Mouse (Mus musculus): ENCODE results near the gene Slc39a11. TPM values are rescaled to one million over a fixed set of nuclear protein-coding genes. Genes with fewer than 3 reads are reported as not detected.

The Slc39a11 gene
- polyA plus RNA-seq, 1 experiment from 2014 or later, result 12.5 TPM

DNA sequence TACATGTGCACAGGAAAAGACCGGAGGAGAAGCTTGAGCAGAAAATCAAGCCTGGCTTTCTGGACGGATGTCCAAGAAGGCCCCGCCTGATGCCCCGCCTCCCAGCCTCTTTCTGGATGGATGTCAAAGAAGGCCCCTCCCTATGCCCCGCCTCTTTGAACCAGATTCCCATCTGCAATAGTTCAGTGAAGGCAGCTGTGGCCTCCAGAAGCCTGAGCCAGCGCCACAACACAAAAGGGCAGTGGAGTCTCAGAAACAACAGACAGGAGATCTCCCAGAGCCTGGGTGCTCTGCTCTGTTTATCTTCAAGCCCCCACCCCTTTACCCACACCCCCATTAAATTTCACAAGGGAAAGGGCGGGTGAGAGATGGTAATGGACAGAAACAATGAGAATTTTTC, 218.7 kb downstream of the Slc39a11 start:
- H3K27ac ChIP-seq (replicated peaks; ENCODE audit: low read depth, low read length), result no peak overlapping the region
- DNase-seq (ENCODE audit: low spot score) (no peak), ATAC-seq (replicated peaks; ENCODE audit: insufficient number of reproducible peaks, low FRiP score, low TSS enrichment, low read depth) (no peak)
- H3K36me3 ChIP-seq (replicated peaks; ENCODE audit: control insufficient read depth, insufficient read depth, low read depth, low read length), result no peaks in the 10 kb centered on the region
- no peaks in the 10 kb centered on the region for H3K27me3 ChIP-seq (ENCODE audit: control insufficient read depth, insufficient read depth, low read length)
- no peak overlapping the region for H3K4me2 ChIP-seq (ENCODE audit: low read depth, low read length)
- H3K9ac ChIP-seq (replicated peaks; ENCODE audit: low read length), result no peak overlapping the region
- no peaks in the 10 kb centered on the region for H3K9me3 ChIP-seq (replicated peaks; ENCODE audit: control insufficient read depth, low read length)
- H3K4me3 ChIP-seq (ENCODE audit: low read depth, low read length), result no peak overlapping the region
- 66% methylated on average over 7 of the region's 7 CpGs for WGBS
- H3K4me1 ChIP-seq (ENCODE audit: control insufficient read depth, insufficient read depth, low read length), result peaks cover 2% of the 10 kb centered on the region; the same call in 1 of the 2 replicates

DNA sequence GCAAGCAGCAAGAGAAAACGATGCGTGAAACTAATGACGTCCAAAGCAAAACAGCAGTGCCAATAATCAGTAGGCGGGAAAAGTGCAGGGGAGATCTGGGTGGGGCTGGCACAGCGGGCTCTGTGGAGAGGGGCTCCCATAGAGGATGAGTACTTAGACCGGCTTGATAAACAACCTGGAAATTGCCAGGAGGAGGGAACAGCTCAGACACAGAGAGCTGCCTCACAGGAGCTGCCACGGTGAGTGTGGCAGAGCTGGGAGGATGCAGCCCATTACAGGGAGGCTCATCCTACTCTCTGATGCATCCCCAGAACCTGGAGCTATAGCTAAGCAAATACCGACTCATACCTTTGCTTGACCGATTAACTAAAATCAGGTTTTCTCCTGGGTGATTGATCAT, 224.0 kb downstream of the Slc39a11 start:
- DNase-seq (ENCODE audit: low spot score) (no peak), ATAC-seq (replicated peaks; ENCODE audit: insufficient number of reproducible peaks, low FRiP score, low TSS enrichment, low read depth) (no peak)
- WGBS, result 67% methylated on average over 9 of the region's 9 CpGs
- H3K27me3 ChIP-seq (ENCODE audit: control insufficient read depth, insufficient read depth, low read length), result no peaks in the 10 kb centered on the region
- no peaks in the 10 kb centered on the region for H3K4me1 ChIP-seq (ENCODE audit: control insufficient read depth, insufficient read depth, low read length)
- no peaks in the 10 kb centered on the region for H3K9me3 ChIP-seq (replicated peaks; ENCODE audit: control insufficient read depth, low read length)
- no peak overlapping the region for H3K27ac ChIP-seq (replicated peaks; ENCODE audit: low read depth, low read length)
- H3K36me3 ChIP-seq (replicated peaks; ENCODE audit: control insufficient read depth, insufficient read depth, low read depth, low read length), result no peaks in the 10 kb centered on the region
- H3K9ac ChIP-seq (replicated peaks; ENCODE audit: low read length), result no peak overlapping the region
- H3K4me3 ChIP-seq (ENCODE audit: low read depth, low read length), result no peak overlapping the region
- no peak overlapping the region for H3K4me2 ChIP-seq (ENCODE audit: low read depth, low read length)

DNA sequence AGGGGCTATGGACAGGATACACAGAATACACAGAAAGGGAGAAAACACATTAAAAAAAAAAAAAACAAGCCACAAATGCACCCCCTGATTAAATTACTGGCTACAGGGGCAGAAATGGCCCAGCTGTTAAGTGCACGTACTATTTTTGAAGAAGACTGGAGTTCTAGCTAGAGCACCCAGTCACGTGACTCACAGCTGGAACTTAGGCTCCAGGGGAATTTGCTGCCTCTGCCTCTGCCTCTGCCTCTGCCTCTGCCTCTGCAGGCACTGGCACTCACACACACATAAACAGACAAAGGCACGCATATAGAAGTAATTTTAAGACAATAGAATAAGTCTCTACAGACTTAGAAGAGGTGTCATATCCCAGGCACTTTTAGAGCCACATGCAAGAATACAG, 224.4 kb downstream of the Slc39a11 start:
- H3K27ac ChIP-seq (replicated peaks; ENCODE audit: low read depth, low read length), result no peak overlapping the region

DNA sequence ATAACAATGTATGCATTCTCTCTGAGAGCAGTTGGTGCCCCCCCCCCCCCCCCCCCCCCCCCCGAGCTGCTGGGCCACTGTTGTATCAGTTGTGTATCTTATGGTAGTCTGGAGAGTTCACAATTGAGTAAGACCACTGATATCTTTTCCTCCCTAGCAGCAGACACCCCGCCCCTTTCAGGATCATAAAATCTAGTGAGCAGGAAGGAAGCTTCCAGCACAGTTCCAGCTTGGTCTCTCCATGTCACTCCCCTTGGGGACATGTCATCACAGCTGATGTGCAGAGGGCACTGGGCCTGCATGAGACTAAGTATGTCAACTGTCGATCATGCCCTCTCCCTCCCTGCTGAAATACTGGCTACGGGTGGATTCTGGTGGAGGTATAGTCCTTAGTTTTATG, 225.1 kb downstream of the Slc39a11 start:
- no peaks in the 10 kb centered on the region for H3K27me3 ChIP-seq (ENCODE audit: control insufficient read depth, insufficient read depth, low read length)
- WGBS, result 95% methylated on average over 3 of the region's 4 CpGs
- no peaks in the 10 kb centered on the region for H3K4me1 ChIP-seq (ENCODE audit: control insufficient read depth, insufficient read depth, low read length)
- H3K9ac ChIP-seq (replicated peaks; ENCODE audit: low read length), result no peak overlapping the region
- H3K36me3 ChIP-seq (replicated peaks; ENCODE audit: control insufficient read depth, insufficient read depth, low read depth, low read length), result no peaks in the 10 kb centered on the region
- ATAC-seq (replicated peaks; ENCODE audit: insufficient number of reproducible peaks, low FRiP score, low TSS enrichment, low read depth) (no peak), DNase-seq (ENCODE audit: low spot score) (no peak)
- no peaks in the 10 kb centered on the region for H3K9me3 ChIP-seq (replicated peaks; ENCODE audit: control insufficient read depth, low read length)
- H3K4me3 ChIP-seq (ENCODE audit: low read depth, low read length), result no peak overlapping the region
- no peak overlapping the region for H3K27ac ChIP-seq (replicated peaks; ENCODE audit: low read depth, low read length)
- H3K4me2 ChIP-seq (ENCODE audit: low read depth, low read length), result no peak overlapping the region

More for the DNA sequence above, 224.4 kb downstream of the Slc39a11 start:
- no peak overlapping the region for H3K9ac ChIP-seq (replicated peaks; ENCODE audit: low read length)
- no peaks in the 10 kb centered on the region for H3K36me3 ChIP-seq (replicated peaks; ENCODE audit: control insufficient read depth, insufficient read depth, low read depth, low read length)
- WGBS, result 73% methylated on average over 3 of the region's 3 CpGs
- DNase-seq (ENCODE audit: low spot score), result no peak
- no peak overlapping the region for H3K4me3 ChIP-seq (ENCODE audit: low read depth, low read length)
- H3K27me3 ChIP-seq (ENCODE audit: control insufficient read depth, insufficient read depth, low read length), result no peaks in the 10 kb centered on the region
- H3K4me2 ChIP-seq (ENCODE audit: low read depth, low read length), result no peak overlapping the region
- H3K9me3 ChIP-seq (replicated peaks; ENCODE audit: control insufficient read depth, low read length), result no peaks in the 10 kb centered on the region
- no peaks in the 10 kb centered on the region for H3K4me1 ChIP-seq (ENCODE audit: control insufficient read depth, insufficient read depth, low read length)
- ATAC-seq (replicated peaks; ENCODE audit: insufficient number of reproducible peaks, low FRiP score, low TSS enrichment, low read depth), result no peak

DNA sequence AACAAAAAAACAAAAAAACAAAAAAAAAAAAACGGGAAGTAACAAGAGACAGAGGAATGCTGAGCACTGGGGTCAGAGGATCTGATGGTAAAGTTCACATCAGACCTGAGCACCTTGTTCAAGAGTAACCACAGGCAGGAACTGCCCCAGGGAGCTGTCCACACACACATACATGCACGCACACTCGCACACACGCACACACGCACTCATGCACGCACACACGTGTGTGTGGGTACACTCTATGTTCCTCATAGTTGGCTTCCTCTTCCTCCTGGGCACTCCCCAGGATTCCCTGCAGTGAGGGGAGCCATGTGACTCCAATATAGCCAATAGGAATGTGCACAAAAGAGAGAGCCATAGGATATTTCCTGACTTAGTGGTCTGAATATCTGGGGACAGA, 227.3 kb downstream of the Slc39a11 start:
- H3K36me3 ChIP-seq (replicated peaks; ENCODE audit: control insufficient read depth, insufficient read depth, low read depth, low read length), result no peaks in the 10 kb centered on the region
- WGBS, result 94% methylated on average over 7 of the region's 7 CpGs

DNA sequence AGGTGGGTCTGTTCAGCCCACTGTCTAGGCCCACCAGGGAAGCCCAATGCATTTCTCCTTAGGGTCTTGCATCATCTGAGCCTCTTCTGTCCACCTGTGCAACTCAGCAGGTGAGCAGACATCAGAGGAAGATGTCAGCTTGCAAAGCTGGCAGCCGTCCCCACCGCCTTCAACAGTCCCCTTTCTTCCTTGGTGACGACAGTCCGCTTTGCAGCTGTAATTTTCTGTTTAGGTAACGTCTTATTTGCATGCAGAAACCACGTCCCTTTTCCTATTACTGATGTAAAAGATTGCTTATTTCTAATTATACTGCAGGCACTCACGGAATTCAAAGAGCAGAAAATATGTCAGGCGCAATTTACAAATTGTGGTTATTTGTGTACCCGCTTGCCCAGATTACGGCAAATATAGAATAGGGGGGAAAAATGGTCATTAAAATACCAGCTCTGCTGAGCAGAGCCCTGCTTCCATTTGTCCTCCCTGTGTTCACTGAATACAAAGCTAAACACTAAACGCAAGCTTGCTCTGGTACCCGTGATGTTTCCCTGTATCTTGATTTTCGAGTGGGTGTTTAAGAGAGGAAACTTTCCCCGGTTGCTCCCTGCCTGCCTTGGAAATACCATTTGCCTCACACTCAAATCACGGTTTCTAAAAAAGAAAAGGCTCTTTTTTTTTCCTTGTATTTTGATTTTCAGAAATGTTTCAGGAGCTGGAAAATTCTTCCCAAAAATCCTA, 230.8 kb downstream of the Slc39a11 start:
- H3K4me3 ChIP-seq (ENCODE audit: low read depth, low read length), result no peak overlapping the region
- DNase-seq (ENCODE audit: low spot score) (no peak), ATAC-seq (replicated peaks; ENCODE audit: insufficient number of reproducible peaks, low FRiP score, low TSS enrichment, low read depth) (no peak)
- H3K36me3 ChIP-seq (replicated peaks; ENCODE audit: control insufficient read depth, insufficient read depth, low read depth, low read length), result no peaks in the 10 kb centered on the region
- no peaks in the 10 kb centered on the region for H3K4me1 ChIP-seq (ENCODE audit: control insufficient read depth, insufficient read depth, low read length)
- H3K9me3 ChIP-seq (replicated peaks; ENCODE audit: control insufficient read depth, low read length), result no peaks in the 10 kb centered on the region
- H3K4me2 ChIP-seq (ENCODE audit: low read depth, low read length), result no peak overlapping the region
- H3K9ac ChIP-seq (replicated peaks; ENCODE audit: low read length), result no peak overlapping the region
- no peaks in the 10 kb centered on the region for H3K27me3 ChIP-seq (ENCODE audit: control insufficient read depth, insufficient read depth, low read length)
- H3K27ac ChIP-seq (replicated peaks; ENCODE audit: low read depth, low read length), result no peak overlapping the region
- WGBS, result 83% methylated on average over 15 of the region's 15 CpGs

More for the DNA sequence above, 227.3 kb downstream of the Slc39a11 start:
- Histone ChIP-seq H3K9me3 (replicated peaks; ENCODE audit: control insufficient read depth, low read length) (no peaks in the 10 kb centered on the region), H3K9ac (replicated peaks; ENCODE audit: low read length) (no peak overlapping the region), H3K4me2 (ENCODE audit: low read depth, low read length) (no peak overlapping the region), H3K27ac (replicated peaks; ENCODE audit: low read depth, low read length) (no peak overlapping the region), H3K27me3 (ENCODE audit: control insufficient read depth, insufficient read depth, low read length) (no peaks in the 10 kb centered on the region), H3K4me1 (ENCODE audit: control insufficient read depth, insufficient read depth, low read length) (no peaks in the 10 kb centered on the region), H3K4me3 (ENCODE audit: low read depth, low read length) (no peak overlapping the region)
- DNase-seq (ENCODE audit: low spot score) (no peak), ATAC-seq (replicated peaks; ENCODE audit: insufficient number of reproducible peaks, low FRiP score, low TSS enrichment, low read depth) (no peak)

DNA sequence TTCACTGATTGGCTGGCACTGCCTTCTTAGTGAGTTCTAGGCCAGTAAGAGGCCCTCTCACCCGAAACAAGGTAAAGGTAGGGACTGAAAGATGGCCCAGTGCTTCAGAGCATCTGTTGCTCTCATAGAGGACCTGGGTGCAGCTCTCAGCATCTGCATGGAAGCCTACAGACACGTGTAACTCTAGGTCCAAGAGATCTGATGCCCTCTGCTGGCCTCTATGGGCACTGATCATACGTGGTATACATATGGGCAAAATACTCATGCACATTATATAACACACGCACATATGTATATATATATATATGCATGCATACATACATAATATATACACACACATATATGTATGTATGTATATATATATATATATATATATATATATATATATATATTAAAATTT, 231.9 kb downstream of the Slc39a11 start:
- Histone ChIP-seq H3K36me3 (replicated peaks; ENCODE audit: control insufficient read depth, insufficient read depth, low read depth, low read length) (no peaks in the 10 kb centered on the region), H3K4me2 (ENCODE audit: low read depth, low read length) (no peak overlapping the region), H3K4me1 (ENCODE audit: control insufficient read depth, insufficient read depth, low read length) (no peaks in the 10 kb centered on the region), H3K9ac (replicated peaks; ENCODE audit: low read length) (no peak overlapping the region), H3K9me3 (replicated peaks; ENCODE audit: control insufficient read depth, low read length) (no peaks in the 10 kb centered on the region), H3K27me3 (ENCODE audit: control insufficient read depth, insufficient read depth, low read length) (no peaks in the 10 kb centered on the region), H3K27ac (replicated peaks; ENCODE audit: low read depth, low read length) (no peak overlapping the region), H3K4me3 (ENCODE audit: low read depth, low read length) (no peak overlapping the region)
- ATAC-seq (replicated peaks; ENCODE audit: insufficient number of reproducible peaks, low FRiP score, low TSS enrichment, low read depth) (no peak), DNase-seq (ENCODE audit: low spot score) (no peak)
- WGBS, result 93% methylated on average over 4 of the region's 4 CpGs

DNA sequence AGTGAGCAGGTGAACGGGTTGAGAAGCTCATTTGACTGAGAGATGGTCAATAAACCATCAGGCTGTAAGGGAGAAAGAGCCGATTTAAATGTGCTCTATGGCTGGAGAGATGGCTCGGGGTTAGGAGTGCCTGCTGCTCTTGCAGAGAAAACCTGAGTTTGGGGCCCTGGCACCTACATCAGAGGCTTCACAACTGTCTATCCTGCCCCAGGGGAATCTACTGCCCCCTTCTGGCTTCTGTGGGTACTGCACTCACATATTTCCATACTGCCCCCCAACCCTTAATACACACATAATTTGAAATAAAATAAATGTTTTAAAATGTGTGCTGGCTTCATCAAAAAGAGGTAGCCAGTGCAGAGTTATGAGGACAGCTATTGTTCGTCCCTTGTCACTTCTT, 237.3 kb downstream of the Slc39a11 start:
- no peaks in the 10 kb centered on the region for H3K4me1 ChIP-seq (ENCODE audit: control insufficient read depth, insufficient read depth, low read length)
- no peak overlapping the region for H3K27ac ChIP-seq (replicated peaks; ENCODE audit: low read depth, low read length)
- H3K36me3 ChIP-seq (replicated peaks; ENCODE audit: control insufficient read depth, insufficient read depth, low read depth, low read length), result no peaks in the 10 kb centered on the region
- H3K9ac ChIP-seq (replicated peaks; ENCODE audit: low read length), result no peak overlapping the region
- no peak overlapping the region for H3K4me2 ChIP-seq (ENCODE audit: low read depth, low read length)
- no peak overlapping the region for H3K4me3 ChIP-seq (ENCODE audit: low read depth, low read length)
- no peaks in the 10 kb centered on the region for H3K27me3 ChIP-seq (ENCODE audit: control insufficient read depth, insufficient read depth, low read length)
- no peak for DNase-seq (ENCODE audit: low spot score)
- no peaks in the 10 kb centered on the region for H3K9me3 ChIP-seq (replicated peaks; ENCODE audit: control insufficient read depth, low read length)
- ATAC-seq (replicated peaks; ENCODE audit: insufficient number of reproducible peaks, low FRiP score, low TSS enrichment, low read depth), result no peak
- 91% methylated on average over 4 of the region's 4 CpGs for WGBS

Data from embryonic facial prominence, embryonic 11.5 days (tissue).